Mouse (Mus musculus) neural tube, embryonic 13.5 days (tissue): Measurements from ENCODE around the gene Anapc5. TPM values are rescaled to one million over a fixed set of nuclear protein-coding genes. Genes with fewer than 3 reads are reported as not detected.

Experiments
- ATAC-seq: fragments of 200-750 bp; cut with Nextera tagmentation; 2 replicates; pipeline ENCODE4 v1.8.0; 2017; ENCODE audit warnings: low read depth, mild to moderate bottlenecking, moderate TSS enrichment, moderate library complexity
- H3K27ac ChIP-seq: fragments of 300-500 bp; sonication (generic); replicated peaks from 2 replicates; pipeline ENCODE4 v1.5.1; 2015; ENCODE audit warnings: moderate library complexity, mild to moderate bottlenecking, inconsistent platforms
- H3K27me3 ChIP-seq: fragments of 300-500 bp; sonication (generic); 2 replicates; pipeline ENCODE4 v1.6.1; 2015; ENCODE audit warnings: mild to moderate bottlenecking, inconsistent platforms
- H3K36me3 ChIP-seq: fragments of 300-500 bp; sonication (generic); 2 replicates; pipeline ENCODE4 v1.6.1; 2015; ENCODE audit warnings: mild to moderate bottlenecking, inconsistent platforms
- H3K4me1 ChIP-seq: fragments of 300-500 bp; sonication (generic); replicated peaks from 2 replicates; pipeline ENCODE4 v1.6.1; 2015; ENCODE audit warnings: inconsistent platforms
- H3K4me2 ChIP-seq: fragments of 300-500 bp; sonication (generic); 2 replicates; pipeline ENCODE4 v1.6.1; 2015; ENCODE audit warnings: inconsistent platforms, mild to moderate bottlenecking, moderate library complexity
- H3K4me3 ChIP-seq: fragments of 300-500 bp; sonication (generic); 2 replicates; pipeline ENCODE4 v1.5.1; 2015; ENCODE audit warnings: mild to moderate bottlenecking, inconsistent platforms
- H3K9ac ChIP-seq: fragments of 300-500 bp; sonication (generic); 2 replicates; pipeline ENCODE4 v1.6.1; 2015; ENCODE audit warnings: moderate library complexity, mild to moderate bottlenecking, inconsistent platforms
- H3K9me3 ChIP-seq: fragments of 300-500 bp; sonication (generic); 2 replicates; pipeline ENCODE4 v1.6.1; 2016; ENCODE audit warnings: inconsistent platforms
- WGBS: fragments of 180-500 bp; shearing (Covaris S2); methylation state at CpG from one replicate; pipeline ENCODE4 v1.1.7; 2015; 5-methylcytosine and 5-hydroxymethylcytosine counted together
- polyA plus RNA-seq: library from polyadenylated mRNA; unstranded; fragments of >200 nt; fragmentation: Nextera tagmentation; extraction: Ambion mirVana; gene quantifications from 2 replicates; pipeline ENCODE4 v1.2.1, GENCODE M21; 2015

Anapc5 gene
- polyA plus RNA-seq, 1 experiment from 2014 or later: 480 TPM

DNA sequence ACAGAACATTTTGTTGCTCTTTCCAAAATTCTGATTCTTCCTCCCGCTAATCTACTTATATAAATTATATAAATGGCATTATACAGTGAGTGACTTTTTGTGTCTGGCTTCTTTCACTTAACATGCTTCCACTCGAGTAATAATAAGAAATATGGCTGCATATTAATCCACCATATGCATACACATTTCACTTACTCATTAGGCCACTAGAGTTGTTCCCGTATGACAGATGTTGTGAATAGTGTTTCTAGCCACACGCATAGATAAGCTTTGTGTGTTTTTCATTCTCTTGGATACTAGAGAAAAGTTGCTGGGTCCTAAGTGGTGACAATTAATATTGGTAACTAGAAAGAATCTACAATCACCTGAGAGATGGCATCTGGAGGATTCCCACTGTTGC, 65.5 kb downstream of the Anapc5 start:
- H3K36me3 ChIP-seq: peaks cover 84% of the 10 kb centered on the region
- H3K4me2 ChIP-seq: no peak overlapping the region
- H3K4me3 ChIP-seq: no peak overlapping the region
- no peaks in the 10 kb centered on the region for H3K9me3 ChIP-seq
- H3K9ac ChIP-seq: no peak overlapping the region
- ATAC-seq: no peak
- no peaks in the 10 kb centered on the region for H3K27me3 ChIP-seq
- H3K27ac ChIP-seq: no peak overlapping the region
- WGBS: 97% methylated on average over 4 of the region's 4 CpGs
- no peaks in the 10 kb centered on the region for H3K4me1 ChIP-seq

DNA sequence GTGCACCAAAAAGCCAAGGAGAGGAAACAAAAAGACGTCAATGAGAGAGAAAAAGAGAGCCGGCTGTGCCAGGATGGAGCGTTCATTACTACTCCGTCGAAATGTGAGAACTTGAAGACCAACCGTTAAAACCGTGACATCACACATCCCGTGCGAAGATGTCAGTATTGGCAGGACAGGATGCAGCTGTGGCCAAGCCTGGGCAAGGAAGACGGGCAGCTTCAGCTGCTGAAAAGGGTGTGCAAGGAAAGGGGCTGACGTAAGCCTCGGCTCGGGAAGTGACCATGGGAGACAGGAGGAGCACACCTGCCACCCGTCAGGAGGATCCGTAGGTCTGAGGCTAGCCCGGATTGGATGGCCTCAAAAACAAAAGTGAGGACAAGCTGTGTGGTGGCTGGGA, 66.7 kb downstream of the Anapc5 start:
- peaks cover 89% of the 10 kb centered on the region for H3K36me3 ChIP-seq
- 92% methylated on average over 16 of the region's 16 CpGs for WGBS

DNA sequence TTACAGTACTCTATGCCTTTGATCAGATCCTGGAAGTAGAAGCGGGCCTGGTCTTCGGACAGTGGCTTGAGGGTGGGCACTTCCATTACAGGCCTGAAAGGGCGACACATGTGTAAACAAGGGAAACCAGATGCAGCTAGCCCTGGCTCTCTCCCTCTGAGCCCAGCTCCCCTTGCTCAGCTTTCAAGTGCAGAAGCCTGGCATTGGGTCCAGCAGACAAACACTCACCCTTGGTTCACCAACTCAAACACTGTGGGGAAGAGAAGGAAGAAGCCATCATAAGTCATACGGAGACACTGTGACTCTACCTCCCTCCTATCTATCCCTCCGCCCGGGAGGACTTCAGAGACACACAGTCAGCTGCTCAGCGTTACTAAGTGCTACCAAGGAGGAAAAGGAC, 73.2 kb downstream of the Anapc5 start:
- H3K4me1 ChIP-seq: no peaks in the 10 kb centered on the region
- no peak overlapping the region for H3K4me3 ChIP-seq
- H3K9ac ChIP-seq: no peak overlapping the region
- ATAC-seq: no peak
- peaks cover 85% of the 10 kb centered on the region for H3K36me3 ChIP-seq
- H3K4me2 ChIP-seq: no peak overlapping the region
- H3K27ac ChIP-seq: no peak overlapping the region
- H3K9me3 ChIP-seq: no peaks in the 10 kb centered on the region
- WGBS: 81% methylated on average over 7 of the region's 7 CpGs
- H3K27me3 ChIP-seq: no peaks in the 10 kb centered on the region

More for the DNA sequence above, 66.7 kb downstream of the Anapc5 start:
- Histone ChIP-seq H3K4me1 (no peaks in the 10 kb centered on the region), H3K27me3 (no peaks in the 10 kb centered on the region), H3K4me3 (no peak overlapping the region), H3K9me3 (no peaks in the 10 kb centered on the region), H3K9ac (no peak overlapping the region), H3K27ac (no peak overlapping the region), H3K4me2 (no peak overlapping the region)
- no peak for ATAC-seq

DNA sequence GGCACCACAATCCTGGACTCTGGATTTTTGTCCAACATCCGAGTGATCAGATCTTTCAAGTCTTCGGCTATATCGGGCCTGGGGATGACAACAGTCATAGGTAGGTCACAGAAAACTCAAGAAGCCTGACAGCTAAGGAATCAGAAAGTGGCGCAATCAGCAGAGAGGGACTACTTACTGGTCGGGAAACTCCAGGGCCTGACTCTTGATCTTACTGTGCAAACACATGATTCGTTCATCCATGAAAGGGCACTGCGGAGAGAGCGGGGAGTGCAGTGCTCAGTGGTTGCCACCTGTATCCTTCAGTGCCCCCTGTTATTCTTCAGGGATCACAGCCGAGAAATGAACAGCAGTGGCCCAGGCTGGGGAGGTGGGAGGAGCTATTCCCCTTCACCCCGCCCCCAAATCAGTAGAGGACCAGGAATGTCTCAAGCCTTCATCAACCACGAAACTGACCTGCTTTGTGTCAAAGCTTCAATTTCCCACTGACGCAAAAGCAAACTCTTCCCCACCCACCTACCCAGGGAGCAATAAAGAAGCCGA, 77.2 kb downstream of the Anapc5 start:
- H3K27ac ChIP-seq: no peak overlapping the region
- H3K9me3 ChIP-seq: no peaks in the 10 kb centered on the region
- H3K4me1 ChIP-seq: no peaks in the 10 kb centered on the region
- H3K27me3 ChIP-seq: no peaks in the 10 kb centered on the region
- no peak overlapping the region for H3K4me3 ChIP-seq
- WGBS: 86% methylated on average over 13 of the region's 13 CpGs
- H3K36me3 ChIP-seq: peaks cover 93% of the 10 kb centered on the region
- H3K9ac ChIP-seq: no peak overlapping the region
- H3K4me2 ChIP-seq: no peak overlapping the region
- ATAC-seq: no peak

Other genes starting within 250 kb of the Anapc5 start
- 54.0 and 57.8 TPM in 2 replicates for gene Ift81, start 206.8 kb downstream of the Anapc5 start, polyA plus RNA-seq
- gene P2rx7, start 177.4 kb downstream of the Anapc5 start, polyA plus RNA-seq: 5.8 and 5.9 TPM in 2 replicates
- 16.0 and 19.2 TPM in 2 replicates for gene P2rx4, start 113.8 kb downstream of the Anapc5 start, polyA plus RNA-seq
- 55.4 and 57.5 TPM in 2 replicates for gene Camkk2, start 41.9 kb downstream of the Anapc5 start, polyA plus RNA-seq
- 45.0 and 57.1 TPM in 2 replicates for gene Rnf34, start 28.7 kb upstream of the Anapc5 start, polyA plus RNA-seq
- 91.7 and 95.0 TPM in 2 replicates for gene Kdm2b, start 168.5 kb upstream of the Anapc5 start, polyA plus RNA-seq
- 12.9 and 13.1 TPM in 2 replicates for gene Orai1, start 193.7 kb upstream of the Anapc5 start, polyA plus RNA-seq
- gene Morn3, start 225.7 kb upstream of the Anapc5 start, polyA plus RNA-seq: 0.67 and 1.0 TPM in 2 replicates
- gene Tmem120b, start 247.1 kb upstream of the Anapc5 start, polyA plus RNA-seq: 18.2 and 20.5 TPM in 2 replicates